Mouse (Mus musculus): Measurements from ENCODE around the gene Gna12. TPM values are rescaled to one million over a fixed set of nuclear protein-coding genes. Genes with fewer than 3 reads are reported as not detected.

The Gna12 gene
- polyA plus RNA-seq, 2 experiments from 2014 or later, result 4.3 to 6.0 TPM

DNA sequence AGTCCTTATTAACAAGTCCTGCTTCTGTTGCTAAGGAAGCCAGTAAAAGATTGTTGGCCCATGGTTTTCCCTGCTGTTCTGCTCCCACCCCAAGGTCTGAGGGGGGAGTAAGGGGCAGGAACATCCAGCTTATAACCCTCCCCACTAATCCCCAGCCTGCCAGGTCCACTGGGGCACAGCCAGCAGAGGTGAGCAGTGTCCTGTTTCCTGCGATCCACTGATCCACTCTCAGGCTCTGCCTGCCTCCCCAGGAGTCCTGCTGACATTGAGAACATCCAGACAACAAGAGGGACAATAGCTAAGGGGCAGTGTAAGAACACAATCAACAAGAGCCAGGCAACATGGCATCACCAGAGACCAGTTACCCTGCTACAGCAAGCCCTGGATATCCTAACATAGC lies 3.4 kb downstream of the Gna12 start:
- no peak for ATAC-seq

DNA sequence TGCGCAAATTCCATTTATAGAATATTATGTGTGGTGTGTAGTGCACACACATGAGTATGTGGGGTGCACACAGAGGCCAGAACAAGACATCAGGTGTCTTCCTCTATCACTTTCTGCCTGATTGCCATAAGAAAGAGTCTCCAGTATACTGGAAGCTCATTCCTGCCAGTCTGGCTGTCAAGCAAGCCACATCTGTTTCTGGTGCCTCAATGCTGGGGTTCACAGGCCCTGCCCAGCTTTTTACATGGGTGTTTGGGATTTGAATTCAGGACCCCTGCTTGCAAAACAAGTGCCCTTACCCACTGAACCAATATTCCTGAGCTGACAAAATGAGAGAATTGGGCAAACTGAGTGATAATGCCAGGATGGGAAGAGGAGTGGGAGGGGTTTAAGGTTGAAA lies 4.1 kb downstream of the Gna12 start:
- ATAC-seq, result no peak

DNA sequence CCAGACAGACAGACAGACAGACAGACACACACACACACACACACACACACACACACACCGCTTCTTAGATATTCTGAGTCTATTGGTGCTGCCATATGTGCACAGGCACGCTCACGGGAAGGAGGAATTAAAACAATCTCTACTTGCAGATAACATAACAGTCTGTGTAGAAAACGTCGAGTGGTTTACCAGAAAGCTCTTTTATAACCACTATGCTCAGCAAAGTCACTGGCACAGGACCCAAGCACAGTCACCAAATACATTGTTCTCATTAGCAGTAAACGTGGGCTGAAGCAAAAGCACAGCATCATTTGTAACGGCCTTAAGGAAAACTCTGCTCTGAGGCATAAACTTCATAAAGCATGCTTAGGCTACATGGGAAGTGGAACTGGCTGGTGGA lies 6.1 kb downstream of the Gna12 start:
- ATAC-seq, result no peak

DNA sequence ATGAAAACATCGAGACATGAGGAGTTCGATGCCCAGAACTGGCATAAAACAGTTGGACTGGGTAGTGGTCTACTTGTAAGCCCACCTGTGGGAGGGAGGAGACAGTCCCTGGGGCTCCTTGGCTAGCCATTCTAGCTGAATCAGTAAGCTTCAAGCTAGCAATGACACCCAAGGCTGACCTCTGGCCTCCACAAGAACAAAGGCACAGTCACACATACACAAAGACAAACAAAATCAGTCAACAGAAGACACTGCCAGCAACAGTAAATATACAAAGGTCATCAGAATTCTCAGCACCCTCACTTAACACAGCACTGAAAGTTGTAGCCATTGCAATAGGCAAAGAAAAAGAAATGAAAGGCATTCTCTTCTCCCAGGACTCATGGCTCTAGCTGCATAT lies 6.8 kb downstream of the Gna12 start:
- ATAC-seq, result no peak

DNA sequence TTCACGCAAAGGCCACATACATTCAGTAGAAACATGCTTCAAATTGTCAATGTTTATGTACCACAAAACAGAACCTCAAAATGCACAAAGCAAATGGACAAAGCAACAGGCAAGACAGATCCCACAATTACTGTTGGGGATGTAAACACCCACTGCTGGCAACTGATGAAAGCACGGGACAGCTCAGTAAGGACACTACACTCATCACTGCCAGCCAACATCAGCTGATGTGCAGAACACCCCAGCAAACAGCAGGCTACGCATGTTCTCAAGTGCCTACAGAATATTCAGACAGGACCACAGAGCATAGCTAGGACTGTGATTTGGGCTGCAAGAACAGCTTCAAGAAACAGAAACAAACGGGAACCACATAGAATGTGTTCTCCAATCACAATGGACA lies 8.3 kb downstream of the Gna12 start:
- ATAC-seq, result no peak

DNA sequence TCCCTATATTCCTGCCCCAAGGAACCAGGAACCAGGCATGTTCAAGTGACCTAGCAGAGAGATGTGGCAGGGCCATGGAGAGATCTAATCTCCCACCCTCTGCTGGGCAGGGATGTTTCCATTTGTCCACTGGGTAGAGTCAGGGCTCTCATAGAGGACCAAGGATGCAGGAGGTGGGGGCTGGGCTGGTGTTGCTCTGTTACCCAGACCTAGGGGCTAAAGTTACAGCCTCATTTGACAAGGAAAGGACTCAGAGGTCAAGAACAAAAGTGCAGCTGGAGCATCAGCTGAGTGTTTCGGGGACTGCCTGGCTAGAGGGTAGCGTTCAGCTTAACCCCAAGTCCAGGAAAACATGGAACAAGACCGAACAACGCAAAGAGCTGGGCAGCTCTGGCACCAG lies 9.7 kb downstream of the Gna12 start:
- ATAC-seq, result no peak

DNA sequence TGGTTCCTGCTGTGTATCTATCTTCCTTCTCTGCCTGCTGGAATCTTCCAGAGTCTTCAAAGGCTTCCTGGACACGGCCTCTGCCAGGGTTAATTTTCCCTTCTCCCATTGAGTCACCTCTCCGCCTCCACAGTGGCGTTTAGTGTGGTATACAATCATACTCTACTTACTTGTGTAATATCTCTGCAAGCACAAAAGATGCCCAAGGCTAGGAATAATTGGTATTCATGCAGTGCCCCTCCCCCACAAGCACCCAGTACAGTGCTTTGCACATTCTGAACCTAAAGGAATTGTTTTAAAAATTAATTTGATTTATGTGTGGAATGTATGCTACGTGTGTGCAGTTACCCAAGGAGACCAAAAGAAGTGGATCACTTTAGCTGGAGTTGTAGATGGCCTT lies 10.6 kb downstream of the Gna12 start:
- no peak for ATAC-seq

DNA sequence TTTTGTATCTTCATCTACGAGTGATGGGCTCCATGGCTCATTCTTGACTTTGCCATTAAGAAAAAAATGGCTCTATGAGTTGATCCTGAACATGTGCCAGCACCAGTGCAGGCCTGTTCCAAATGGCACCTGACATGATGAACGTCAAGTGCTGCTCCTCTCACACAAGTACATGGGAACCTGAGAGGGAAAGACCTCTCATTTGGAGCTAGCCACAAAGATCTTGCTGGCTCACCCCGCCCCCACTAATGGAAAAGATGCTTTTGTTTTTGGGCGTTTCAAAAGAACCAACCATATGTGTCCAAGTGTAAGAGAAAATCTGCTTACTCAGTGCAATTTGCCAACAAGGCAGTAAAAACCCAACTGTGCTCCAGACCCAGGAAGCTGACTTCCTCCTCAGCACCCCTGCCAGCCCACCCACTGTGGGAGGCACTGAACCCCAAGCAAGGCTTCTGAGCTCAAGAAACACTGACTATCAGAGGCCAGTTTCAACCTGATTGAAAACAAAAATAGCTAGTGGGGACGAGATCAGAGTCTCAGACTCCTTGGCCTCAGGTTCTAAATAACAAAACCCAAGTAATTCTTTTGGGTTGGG lies 11.7 kb downstream of the Gna12 start:
- no peak for ATAC-seq

DNA sequence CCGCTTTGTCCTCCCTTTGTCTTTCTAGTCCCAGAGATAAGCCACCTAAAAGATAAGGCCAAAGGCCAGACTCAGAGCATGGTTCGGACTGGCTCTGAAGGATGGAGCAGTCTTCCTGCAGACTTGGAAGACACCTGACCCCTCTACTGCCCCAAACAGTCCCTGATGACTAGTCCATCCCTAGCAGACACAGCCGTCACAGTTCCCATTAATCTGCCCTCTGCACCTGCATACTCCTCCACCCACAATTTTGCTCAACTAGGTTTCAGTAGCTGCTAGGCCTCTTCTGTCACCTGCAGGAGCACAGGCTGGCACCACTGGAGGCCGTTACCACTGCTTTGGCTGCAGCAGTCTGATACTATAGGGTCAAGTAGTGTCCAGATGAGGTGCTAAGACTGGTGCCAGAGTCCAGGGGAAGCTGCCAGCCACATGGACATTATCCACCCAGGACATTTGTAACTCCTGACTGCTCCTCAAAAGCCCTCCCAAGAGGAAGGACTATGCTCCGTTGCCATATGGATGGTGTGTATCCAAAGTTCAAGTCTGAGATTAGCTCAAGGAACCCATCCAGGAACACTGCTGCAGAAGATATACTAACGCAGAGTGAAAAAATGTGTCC lies 13.2 kb downstream of the Gna12 start:
- ATAC-seq, result no peak

DNA sequence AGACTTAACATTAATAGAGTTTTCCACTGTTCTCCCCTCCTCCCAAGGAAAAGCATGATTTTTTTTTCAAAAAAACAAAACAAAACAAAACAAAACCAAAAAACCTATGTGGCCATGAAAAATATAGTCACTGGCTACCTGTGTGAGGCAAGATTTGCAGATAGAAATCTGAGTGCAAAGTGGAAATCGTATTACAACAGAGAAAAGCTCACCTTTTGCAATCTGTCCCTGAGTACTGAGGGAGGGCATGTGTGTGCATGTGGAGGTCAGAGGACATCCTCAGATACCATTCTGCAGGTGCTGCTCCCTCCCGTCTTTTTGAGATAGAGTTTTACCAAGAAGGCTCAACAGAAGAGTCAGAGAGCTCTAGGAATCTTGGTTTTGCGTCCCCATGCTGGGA lies 14.2 kb downstream of the Gna12 start:
- no peak for ATAC-seq

DNA sequence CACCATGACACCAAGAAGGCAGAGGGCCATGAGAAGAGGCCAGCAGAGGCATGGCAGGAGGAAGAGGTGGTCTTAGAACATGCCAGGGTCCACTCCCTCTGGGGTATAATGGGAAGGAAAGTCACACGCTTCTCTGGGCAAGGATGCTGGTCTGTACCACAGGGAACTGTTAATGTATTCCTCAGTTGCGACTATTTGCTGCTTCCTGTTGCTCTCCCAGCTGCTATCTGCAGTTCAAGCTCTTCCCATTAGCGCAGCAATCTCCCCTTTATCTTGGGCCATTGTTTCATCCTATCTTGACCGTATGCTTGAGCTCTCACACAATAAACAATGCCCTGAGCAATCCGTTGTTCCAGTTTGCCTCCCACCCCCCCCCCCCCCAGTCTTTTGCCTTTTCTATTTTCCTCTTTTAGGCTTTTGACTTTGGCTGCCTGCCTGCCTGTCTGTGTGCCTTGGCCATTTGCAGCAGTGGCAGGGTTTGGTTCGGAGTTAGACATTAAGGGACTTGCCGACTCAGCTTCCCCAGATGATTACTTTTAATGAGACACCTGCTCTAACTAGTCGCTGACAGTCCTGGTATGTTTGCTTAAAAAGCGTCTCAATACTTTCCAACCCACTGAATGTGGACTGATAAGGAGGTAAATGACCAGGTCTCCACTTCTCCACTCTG lies 15.0 kb downstream of the Gna12 start:
- no peak for ATAC-seq

DNA sequence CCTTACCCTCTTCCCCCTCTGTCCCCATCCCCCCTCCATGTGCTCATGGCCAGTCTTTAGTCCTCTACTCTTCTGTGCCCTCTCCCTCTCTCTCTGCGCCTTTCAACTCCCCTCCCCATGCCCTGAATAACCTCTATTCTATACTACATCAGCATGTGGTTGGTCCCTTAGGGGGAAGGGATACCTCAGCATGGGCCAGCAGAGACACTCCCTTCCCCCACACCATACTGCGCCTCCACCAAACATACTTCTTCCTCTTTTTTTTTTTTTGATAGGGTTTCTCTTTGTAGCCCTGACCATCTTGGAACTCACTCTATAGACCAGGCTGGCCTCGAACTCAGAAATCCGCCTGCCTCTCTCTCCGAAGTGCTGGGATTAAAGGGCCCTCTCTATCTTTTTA lies 15.8 kb downstream of the Gna12 start:
- no peak for ATAC-seq

DNA sequence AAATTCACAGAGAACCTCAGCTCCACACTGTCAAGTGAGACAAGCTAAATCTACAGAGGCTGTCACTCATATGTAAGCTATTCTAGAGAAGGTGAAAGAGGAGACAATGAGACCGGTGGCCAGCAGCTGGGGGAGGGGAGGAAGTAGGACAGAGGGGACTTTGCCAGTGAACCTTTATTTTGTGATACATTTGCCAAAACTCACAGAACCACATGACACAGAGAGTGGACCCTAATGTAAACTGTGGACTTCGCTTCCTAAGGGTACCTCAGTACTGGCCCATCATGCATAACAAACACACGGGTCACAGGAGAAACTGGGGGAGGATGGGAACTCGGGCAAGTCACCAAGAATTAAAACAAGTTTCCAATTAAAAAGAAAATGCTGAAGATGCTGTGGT lies 17.5 kb downstream of the Gna12 start:
- no peak for ATAC-seq

DNA sequence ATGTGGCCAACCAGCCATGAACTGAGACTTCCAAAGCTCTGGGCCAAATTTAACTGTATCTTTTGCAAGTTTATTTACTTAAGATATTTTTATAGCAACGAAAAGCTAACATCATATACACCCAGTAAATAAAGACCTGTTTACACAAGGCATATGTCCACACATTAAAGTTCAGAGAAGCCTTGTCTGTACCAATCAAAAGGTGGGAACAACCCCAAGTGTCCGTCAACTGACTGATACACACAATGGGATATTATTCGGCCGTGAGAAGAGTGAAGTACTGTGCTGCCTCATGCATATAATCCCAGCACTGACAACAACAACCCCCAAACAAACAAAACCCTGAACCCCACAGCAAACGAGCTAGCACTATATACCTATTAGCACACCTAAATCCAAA lies 18.2 kb downstream of the Gna12 start:
- no peak for ATAC-seq

DNA sequence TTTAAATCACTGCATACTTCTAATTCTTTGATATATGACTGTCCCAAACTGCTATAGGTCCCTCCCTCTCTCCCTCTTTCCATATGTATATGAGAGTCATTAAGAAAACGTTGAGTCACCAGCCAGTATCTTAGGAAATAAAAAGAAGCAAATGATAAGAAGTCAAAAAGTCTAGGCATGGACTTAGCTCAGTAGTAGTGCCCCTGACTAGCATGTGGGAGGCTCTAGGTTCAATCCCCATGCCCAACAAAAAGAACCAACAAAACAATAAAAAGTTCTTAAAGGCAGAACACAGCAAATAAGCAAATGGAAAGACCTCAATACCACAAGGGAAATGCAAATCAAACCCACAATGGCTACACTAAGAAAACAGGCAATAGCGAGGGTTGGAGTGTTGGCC lies 18.8 kb downstream of the Gna12 start:
- no peak for ATAC-seq

DNA sequence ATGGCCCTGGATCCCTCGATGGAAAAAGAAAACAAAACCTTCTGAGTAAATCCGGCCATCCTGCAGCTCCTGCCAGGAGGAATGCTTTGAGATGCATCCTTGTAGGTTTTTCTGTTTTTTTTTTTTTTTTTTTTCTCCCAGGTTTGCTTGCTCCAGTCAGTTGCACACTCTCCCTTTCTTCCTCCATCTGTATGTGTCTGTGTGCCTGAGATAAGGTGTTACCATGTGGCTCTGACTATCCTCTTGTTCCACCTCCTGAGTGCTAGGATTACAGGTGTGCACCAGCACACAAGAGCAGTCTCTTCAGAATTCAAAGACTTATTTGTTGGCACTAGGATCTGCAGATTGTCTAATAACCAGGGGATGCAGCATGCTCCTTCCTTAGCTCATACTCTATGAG lies 23.3 kb downstream of the Gna12 start:
- ATAC-seq, result no peak

DNA sequence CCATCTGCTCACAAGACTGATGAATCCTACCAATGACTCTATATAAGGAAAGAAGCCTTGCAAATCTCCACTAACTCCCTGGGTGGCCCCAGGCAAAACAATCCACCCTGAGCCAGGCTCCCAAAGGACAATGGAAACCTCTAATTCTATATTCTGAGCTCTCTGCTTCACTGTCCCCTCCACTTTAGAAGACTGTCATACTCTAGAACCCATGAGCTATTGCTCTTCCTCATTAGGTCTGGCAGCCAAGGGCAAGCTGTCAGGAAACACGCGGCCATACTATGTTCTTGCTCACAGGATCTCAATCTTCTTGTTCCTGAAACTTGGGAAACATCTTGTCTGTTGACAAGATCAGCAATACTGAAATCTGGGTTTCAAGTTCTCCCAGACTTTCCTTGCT lies 24.0 kb downstream of the Gna12 start:
- ATAC-seq, result no peak

DNA sequence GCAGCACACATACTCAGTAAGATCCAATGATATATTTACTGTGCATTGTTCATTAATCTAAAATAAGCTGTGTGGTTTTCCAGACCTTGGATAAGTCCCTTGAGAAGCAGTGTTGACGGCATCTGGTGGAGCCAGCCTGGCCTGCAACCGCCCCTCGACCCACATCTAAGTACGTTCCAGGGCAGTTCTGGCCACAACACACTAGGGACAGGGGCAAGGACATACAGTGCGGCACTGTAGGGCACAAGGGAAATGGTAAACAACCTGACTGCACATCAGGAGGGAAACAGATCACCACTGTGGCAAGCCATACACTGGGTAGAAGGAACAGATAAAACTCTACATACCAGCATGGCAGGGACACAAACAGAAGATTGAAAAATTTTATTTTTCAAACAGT lies 28.4 kb downstream of the Gna12 start:
- no peak for ATAC-seq

DNA sequence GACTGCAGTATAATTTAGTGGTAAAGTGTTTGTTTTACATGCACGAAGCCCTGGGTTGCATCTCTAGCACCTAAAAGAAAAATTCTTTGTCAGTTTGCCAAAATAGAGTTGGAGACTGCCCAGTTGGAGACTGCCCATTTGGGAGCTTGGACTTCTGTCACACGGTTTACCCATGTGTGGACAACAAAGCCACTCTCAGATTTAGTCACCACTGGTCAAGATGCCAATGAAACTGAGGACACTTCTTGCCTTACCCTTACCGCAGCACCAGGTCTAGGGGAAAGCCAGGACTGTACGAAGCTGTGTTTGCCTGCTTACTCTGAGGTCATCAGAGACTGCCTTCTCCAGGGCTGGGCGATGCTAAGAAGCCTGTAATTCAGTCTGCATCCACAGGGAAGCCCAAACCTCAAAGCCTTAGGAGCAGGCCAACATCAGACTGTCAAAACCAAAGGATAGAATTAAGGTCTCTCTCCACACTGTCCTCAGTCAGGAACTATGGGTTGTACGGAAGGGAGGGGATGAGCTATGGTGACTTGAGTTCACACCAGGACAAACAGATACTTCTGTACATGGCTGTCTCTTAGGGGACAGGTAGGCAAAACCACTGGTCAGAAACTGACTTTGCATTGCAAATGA lies 29.8 kb downstream of the Gna12 start:
- no peak for ATAC-seq

DNA sequence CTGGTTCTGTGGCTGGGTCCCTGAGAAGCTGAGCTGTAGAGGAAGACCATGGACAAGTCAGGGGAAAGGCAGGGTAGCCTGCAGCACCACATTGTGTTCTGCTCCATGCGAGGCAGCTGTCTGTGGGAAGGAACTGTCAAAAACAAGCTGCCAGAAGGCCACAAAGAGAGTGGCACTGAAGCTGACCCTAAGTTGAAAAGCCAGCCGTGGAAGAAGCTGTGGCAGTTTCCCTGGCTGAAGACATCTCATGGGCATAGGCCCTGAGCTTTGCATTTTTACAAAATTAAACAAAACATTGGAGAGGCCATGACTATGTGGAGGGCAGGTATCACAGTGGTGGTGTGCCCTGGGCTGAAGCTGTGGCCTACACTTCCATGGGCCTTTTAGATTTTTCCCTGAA lies 31.0 kb downstream of the Gna12 start:
- no peak for ATAC-seq

DNA sequence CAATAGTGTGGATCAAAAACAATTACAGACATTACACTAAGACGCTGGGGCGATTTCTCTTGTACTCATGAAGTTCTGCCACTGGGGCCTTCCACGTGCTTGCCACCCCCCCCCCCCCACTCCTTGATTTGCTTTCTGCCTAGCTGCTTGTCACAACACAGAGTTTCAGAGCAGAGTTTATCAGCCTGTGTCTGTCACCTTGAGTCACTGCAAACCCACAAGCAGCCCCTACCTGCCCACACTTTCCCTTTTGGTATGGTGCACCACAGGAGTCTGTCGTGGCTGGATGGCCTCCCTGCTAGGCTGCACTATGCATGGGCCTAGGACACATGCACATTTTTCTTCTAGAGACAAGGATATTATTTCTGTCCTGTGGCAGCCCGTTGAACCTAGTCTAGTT lies 31.5 kb downstream of the Gna12 start:
- peak; percentile 85 for ATAC-seq

DNA sequence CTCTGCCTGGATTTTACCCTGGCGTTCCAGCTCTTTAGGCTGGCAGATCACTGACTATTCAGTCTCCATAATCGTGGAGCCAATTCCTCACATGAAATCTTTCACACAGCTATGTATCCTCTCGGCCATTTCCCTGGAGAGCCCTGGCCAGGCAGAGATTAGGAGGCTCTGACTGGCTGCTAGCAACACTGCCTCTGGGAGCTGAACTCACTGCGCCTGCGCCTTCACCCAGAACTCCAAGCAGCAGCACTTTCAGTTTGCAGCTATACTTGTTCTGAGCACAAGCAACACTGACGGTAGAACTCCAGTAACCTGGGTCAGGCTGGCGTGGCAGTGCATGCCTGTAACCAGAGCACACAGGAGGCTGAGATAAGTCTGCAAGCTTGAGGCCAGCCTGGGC lies 32.1 kb downstream of the Gna12 start:
- peak; percentile 39 for ATAC-seq

DNA sequence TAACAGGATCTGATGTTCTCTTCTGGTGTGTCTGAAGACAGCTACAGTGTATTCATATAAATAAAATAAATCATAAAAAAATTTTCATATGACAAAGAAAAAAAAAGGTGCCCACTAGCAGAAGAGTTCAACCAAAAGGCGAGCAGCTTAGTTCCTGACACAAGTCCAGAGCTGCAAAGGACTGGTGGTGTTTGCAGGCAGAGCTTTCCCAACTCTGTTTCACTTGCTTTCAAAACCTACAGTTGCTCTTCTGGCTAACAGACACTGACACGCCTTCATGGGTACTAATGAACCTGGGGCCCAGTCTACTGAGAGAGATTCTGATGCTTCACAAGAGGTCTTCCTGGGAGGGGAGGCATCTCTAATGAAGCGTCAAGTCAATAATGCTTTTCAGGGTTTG lies 34.2 kb downstream of the Gna12 start:
- no peak for ATAC-seq

DNA sequence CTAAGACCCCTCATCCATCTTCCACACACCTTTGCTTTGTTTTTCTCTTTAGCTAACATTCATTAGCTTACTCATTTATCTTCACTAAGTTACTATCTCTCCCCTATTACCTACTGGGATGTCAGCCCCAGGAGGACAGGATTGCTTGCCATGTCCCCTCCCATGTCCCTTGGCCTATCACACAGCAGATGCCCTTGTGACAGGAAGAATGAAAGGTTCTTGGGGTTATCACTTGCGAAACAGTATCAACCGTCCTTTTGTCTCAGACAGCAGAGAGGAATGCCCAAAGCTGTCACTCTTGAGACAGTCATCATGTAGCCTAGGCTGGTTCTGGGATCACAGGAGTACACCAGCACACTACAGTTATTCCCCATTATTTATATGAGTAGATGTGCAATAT lies 35.1 kb downstream of the Gna12 start:
- ATAC-seq, result no peak

Data from CD4-positive, CD25-positive, alpha-beta regulatory T cell, adult 4 months (primary cell).